Mouse (Mus musculus) cerebellum, adult 2 months (tissue): Measurements from ENCODE around the gene Hdac9.

Source experiments
- CTCF ChIP-seq: fragments of 200-500 bp; IDR thresholded peaks from 2 replicates; pipeline ENCODE4 v1.5.1; 2011; ENCODE audit warnings: low read depth, mild to moderate bottlenecking, control low read depth, low read length, moderate library complexity, borderline replicate concordance; ENCODE audit not compliant: insufficient read depth
- POLR2A ChIP-seq: fragments of 200-500 bp; IDR thresholded peaks from 2 replicates; pipeline ENCODE4 v1.6.1; 2011; ENCODE audit warnings: low read length, control low read depth, borderline replicate concordance; ENCODE audit not compliant: insufficient read depth

- no peak for TF ChIP-seq CTCF
- TF ChIP-seq POLR2A, result no peak
Measured at GRCm38 (mm10) chr12:34498331-34498730, 418.6 kb downstream of the Hdac9 start.
